Mouse (Mus musculus): ENCODE data around the gene Mei1.

The Mei1 gene

GRCm38 (mm10) chr15:82069898-82070297 lies at the start of gene Mei1:
TSS of gene Mei1 (plus strand) at chr15:82069996.
- DNase-seq = no peak

GRCm38 (mm10) chr15:82022535-82023088 lies 47.2 kb upstream of the Mei1 start:
- DNase-seq = peak in 1 of 2 experiments; percentile 5

GRCm38 (mm10) chr15:82023965-82024635 lies 45.7 kb upstream of the Mei1 start:
- DNase-seq = no peak

GRCm38 (mm10) chr15:82027276-82027675 lies 42.5 kb upstream of the Mei1 start:
- no peak for DNase-seq

GRCm38 (mm10) chr15:82027726-82028125 lies 42.1 kb upstream of the Mei1 start:
- DNase-seq = no peak

- no peak for DNase-seq
These were observed 37.4 kb upstream of the Mei1 start for GRCm38 (mm10) chr15:82032386-82032785.

GRCm38 (mm10) chr15:82033762-82034161 lies 36.0 kb upstream of the Mei1 start, which contains the start of gene Desi1:
TSS of gene Desi1 (minus strand) at chr15:82033862.
- DNase-seq = no peak

- peak in 1 of 2 experiments; percentile 19 for DNase-seq
These were observed 33.7 kb upstream of the Mei1 start for GRCm38 (mm10) chr15:82035904-82036689.

GRCm38 (mm10) chr15:82040650-82041049 lies 29.1 kb upstream of the Mei1 start:
- peak; percentile 14 to 35 for DNase-seq

- DNase-seq = no peak
These were observed 25.5 kb upstream of the Mei1 start for GRCm38 (mm10) chr15:82044166-82044784.

- no peak for DNase-seq
These were observed 23.4 kb upstream of the Mei1 start for GRCm38 (mm10) chr15:82046246-82046891.

GRCm38 (mm10) chr15:82047080-82047883 lies 22.5 kb upstream of the Mei1 start, which contains the start of gene Snu13:
TSS of gene Snu13 (minus strand) at chr15:82047598.
- DNase-seq = peak; percentile 91 to 92

- no peak for DNase-seq
These were observed 17.3 kb upstream of the Mei1 start for GRCm38 (mm10) chr15:82052544-82052943.

- no peak for DNase-seq
These were observed 11.0 kb upstream of the Mei1 start, which contains the start of gene 4930407I10Rik for GRCm38 (mm10) chr15:82058719-82059201. TSS of gene 4930407I10Rik (plus strand) at chr15:82059151.

GRCm38 (mm10) chr15:82063909-82064308 lies 5.9 kb upstream of the Mei1 start:
- no peak for DNase-seq

- DNase-seq = peak; percentile 45 to 71
These were observed 4.3 kb upstream of the Mei1 start for GRCm38 (mm10) chr15:82065511-82065910.

GRCm38 (mm10) chr15:82071816-82072469 lies 2.1 kb downstream of the Mei1 start:
- no peak for DNase-seq

GRCm38 (mm10) chr15:82073490-82073889 lies 3.7 kb downstream of the Mei1 start:
- DNase-seq = no peak

- DNase-seq = no peak
These were observed 10.1 kb downstream of the Mei1 start for GRCm38 (mm10) chr15:82079883-82080282.

GRCm38 (mm10) chr15:82081161-82081560 lies 11.4 kb downstream of the Mei1 start:
- DNase-seq = no peak

GRCm38 (mm10) chr15:82085606-82086005 lies 15.8 kb downstream of the Mei1 start:
- DNase-seq = no peak

All from lung, adult 18-20 months (tissue).